Mouse (Mus musculus): ENCODE data around the gene Rfxap.

- TF ChIP-seq POLR2A (IDR thresholded peaks at IDR 0.05; ENCODE audit: borderline replicate concordance, insufficient read depth, low read length) (no peak), CTCF (IDR thresholded peaks at IDR 0.05; ENCODE audit: borderline replicate concordance, insufficient read depth, low read depth, low read length) (no peak)
Observed at GRCm38 (mm10) chr3:54760321-54761115, 47.1 kb downstream of the Rfxap start.

Data from cerebellum, adult 2 months (tissue).